Mouse (Mus musculus): ENCODE results near the gene Ankrd13d. TPM values are rescaled to one million over a fixed set of nuclear protein-coding genes. Genes with fewer than 3 reads are reported as not detected.
A peak's percentile ranks its signal among the peaks of the same experiment; 100 is the strongest.
"Not testable (repeated sequence)": the region's sequence is repeated elsewhere in the genome, so short reads cannot be mapped to it uniquely, and the experiment has no call there.

The Ankrd13d gene
- total RNA-seq, 4 experiments from 2014 or later = 0.59 to 2.1 (median 0.80) TPM

DNA sequence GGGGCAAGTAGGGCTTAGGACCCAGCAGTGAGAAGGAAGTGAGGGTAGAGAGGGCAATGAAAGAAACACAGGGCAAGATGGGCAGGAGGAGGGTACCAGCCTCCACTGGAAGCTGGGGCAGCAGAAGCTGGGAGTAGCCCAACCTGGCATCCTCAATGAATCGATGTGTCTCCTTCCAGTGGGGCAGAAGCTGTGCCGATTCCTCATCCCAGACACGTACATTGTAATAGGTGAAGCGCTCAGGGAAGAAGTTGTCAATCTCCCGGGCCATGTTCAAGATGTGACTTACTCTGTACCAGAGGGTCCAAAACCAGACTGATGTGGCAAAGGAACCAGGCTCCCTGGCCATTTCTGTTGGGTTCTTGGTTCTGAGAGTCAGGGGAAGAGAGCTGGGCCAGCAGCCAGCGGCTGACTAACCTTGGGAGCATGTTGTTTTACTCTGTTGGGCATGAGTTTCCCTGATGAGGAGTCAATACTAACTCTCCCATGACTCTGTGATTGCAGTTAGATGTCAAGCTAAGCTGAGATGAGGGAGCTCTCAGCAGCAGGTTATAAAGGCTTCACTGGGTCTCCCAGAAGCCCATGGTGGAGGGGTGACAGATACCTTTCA lies 18.7 kb downstream of the Ankrd13d start:
- DNase-seq (ENCODE audit: low spot score) = no peak

DNA sequence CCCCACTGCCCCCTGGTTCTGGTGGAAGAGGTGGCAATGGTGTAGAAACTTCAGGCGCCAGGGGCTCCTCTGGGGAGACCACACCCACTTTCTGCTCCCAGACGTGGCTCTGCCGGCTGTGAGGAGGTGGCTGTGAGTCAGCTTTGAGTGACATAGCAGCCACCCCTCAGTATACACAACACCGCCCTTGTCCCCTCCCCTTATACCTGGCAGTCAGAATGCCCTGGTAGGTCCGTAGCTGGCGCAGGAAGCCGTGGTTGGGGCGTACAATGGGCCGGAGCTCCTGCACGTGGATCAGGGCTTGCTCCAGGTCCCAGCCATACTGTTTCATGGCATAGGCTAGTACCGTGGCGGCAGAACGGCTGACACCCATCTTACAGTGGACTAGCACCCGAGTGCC lies 19.2 kb downstream of the Ankrd13d start:
- no peak for DNase-seq (ENCODE audit: low spot score)

DNA sequence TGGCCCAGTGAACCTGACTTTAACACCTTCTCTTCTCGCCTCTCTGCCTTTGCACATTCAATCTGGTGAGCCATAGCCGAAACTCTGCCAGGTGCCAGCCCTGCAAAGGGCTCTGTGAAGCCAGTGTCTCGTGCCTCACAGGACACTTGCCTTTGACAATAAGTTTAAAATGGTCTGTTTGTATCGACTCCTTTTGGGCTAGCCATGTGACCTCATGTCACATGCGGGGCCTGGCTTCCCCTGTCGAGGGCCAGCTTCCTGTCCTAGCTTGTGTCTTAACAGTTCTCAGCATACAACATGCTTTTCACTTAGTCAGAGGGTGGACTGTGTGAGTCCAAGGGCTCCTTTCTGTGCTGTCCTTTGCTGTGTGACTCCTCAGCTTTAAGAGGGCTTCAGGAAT lies 20.2 kb downstream of the Ankrd13d start:
- no peak for DNase-seq (ENCODE audit: low spot score)

DNA sequence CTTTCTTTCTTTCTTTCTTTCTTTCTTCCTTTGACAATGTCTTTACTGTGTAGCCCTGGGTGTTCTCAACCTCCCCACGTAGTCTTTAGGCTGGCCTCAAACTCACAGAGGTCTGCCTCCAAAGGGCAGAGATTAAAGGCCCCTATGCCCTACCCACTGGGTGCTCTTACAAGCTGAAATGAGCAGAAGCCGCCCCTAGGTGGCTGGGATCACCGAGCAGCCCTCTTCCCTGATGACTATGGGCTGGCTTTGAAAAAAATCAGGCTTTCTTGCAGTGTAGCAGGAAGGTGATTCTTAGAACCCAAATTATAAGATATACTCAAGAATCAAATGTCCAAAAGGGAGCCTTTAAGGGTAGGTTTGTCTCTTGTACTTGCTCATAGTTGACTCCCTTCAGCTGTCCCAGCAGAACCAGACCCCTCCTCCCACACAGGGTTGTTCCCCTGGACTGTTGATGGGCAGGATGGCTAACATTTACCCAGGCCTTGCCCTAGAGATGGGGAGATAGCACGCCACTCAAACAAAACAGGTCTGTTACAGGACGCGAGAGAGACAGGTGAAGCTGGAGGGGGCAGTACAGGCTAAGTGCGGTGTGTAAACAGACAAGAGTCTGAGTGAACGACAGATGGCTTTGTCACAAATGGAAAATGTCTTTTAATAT lies 21.8 kb downstream of the Ankrd13d start:
- no peak for DNase-seq (ENCODE audit: low spot score)

DNA sequence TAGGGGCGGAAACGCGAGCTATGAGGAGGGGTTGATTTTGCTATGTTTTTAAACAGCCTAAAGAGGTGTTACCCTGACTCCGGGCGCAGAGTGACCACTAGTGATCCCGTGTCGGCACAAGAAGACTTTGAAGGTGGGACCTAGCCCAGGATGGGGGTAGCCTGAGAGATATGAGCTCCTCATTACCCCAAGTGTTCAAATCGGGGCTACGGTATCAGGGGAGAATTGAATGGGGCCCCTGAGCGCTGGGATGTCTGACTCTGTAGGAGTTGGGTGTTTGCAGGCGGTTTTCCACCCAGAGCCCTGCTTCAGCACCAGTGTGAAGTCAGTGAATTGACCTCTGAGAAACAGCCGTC lies 25.1 kb downstream of the Ankrd13d start:
- no peak for DNase-seq (ENCODE audit: low spot score)

DNA sequence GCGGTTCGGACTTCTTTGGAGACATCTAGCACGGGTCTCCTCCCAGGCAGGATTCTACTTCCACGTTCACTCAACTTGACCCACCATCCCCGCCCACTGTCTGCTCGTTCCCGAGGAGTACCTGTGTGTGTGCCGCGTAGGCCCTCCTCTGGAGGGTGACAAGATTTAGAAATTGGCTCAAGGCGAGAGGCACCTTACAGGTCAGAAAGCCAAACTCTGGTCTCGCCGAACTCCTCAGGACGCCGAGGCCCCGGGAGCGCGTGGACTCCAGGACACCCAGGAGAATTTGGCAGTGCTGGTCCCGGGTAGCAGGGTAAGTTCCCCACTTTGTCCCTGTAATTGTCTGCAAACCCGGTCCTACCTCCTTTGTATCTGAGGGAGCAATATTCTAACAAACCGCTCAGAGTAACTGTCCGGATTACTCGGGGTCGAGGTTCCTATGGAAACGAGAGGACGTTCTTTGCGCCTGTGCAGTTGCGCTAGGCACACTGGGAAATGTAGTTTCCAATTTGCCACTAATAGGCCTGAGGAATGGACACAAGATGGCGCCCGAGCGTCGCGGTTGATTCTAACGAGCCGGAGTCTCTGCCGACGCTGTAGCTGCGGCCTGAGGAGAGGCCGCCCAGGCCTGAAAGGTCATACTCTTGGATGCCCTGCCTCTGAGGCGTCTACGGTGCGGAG lies 25.6 kb downstream of the Ankrd13d start:
- DNase-seq (ENCODE audit: low spot score) = peak; percentile 97

DNA sequence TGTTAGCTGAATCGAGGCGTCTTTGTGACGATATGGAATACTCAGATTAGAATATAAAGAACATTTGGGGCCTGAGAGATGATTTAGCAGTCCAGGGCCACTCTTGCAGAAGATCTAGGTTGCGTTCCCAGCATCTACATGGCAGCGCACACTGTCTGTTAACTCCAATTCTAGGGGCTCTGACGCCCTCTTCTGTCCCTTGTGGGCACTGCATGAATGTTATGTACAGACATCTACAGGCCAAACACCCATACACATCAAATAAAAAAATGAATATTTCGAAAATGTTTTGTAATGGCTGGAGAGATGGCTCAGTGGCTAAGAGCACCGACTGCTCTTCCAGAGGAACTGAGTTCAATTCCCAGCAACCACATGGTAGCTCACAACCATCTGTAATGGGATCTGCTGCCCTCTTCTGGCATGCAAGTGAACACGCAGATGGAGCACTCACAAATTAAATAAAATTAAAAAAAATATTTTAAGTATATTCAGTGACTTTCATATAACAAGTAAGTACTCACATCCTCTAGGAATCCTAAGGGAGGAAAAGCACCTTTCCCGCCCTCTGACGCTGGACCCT lies 27.3 kb downstream of the Ankrd13d start:
- DNase-seq (ENCODE audit: low spot score) = no peak

DNA sequence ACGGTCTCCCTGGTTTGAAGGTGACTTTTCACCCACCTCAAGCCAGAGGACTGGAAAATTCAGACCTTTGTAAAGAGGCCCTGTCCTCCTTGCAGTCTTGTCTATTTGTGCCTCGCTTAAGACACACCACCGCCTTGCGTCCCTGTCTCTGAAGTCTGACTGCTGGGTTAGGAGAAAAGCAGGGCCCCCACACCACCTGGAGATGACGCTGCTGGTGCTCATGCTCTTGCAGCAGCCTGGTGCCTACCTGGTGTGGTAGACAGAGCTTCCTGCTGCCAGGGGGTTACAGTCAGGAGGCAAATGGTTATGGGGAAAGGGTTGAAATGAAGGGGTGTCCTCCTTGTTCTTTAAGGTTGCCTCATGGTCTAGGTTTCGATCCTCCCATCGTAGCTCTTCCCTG lies 28.7 kb downstream of the Ankrd13d start:
- no peak for DNase-seq (ENCODE audit: low spot score)

DNA sequence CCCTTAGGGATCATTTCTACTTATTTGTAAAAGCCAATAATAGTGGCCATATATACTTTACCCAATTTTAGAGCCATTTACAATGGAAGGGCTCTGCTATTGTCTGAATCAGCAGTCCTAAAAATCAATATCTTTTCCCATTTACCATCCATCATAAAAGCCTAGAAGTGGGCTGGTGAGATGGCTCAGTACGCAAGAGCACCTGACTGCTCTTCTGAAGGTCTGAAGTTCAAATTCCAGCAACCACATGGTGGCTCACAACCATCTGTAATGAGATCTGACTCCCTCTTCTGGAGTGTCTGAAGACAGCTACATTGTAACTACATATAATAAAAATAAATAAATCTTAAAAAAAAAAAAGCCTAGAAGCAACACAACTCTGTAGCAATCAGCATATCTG lies 34.3 kb downstream of the Ankrd13d start:
- not testable (repeated sequence) for DNase-seq (ENCODE audit: low spot score)

DNA sequence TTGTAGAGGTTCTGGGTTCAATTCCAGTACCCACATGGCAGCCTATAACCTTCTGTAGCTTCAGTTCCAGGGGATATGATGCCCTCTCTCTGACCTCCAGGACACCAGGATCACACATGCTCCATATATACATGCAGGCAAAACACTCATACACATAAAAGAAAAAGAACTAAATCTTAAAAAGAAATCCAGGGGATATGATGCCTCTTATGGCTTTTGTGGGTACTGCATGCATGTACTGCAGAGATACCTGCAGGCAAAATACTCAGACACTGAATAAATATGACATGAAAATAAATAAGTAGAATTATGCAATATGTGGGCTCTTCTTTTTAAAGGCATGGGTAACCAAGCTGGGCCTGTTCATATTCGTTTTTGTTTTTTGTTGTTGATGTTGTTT lies 35.9 kb downstream of the Ankrd13d start:
- DNase-seq (ENCODE audit: low spot score) = no peak

DNA sequence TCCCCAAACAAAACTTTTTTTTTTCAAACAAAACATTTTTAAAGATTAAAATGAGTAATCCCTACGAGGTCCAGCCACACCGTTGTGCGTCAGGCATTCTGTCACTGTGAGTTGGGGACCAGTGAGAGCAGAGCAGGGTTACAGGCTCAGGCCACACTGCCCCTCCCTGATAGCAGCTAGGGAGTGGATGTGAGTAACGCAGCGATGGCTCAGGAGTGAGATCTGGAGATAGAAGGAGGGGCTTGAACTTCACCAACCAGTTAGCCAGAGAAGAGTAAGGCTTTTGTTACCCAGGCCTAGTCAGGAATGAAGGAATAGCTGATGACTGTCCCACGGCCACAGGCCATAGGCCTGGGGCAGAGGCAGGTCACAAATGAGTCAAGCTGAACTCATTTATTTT lies 38.2 kb downstream of the Ankrd13d start:
- DNase-seq (ENCODE audit: low spot score) = no peak

DNA sequence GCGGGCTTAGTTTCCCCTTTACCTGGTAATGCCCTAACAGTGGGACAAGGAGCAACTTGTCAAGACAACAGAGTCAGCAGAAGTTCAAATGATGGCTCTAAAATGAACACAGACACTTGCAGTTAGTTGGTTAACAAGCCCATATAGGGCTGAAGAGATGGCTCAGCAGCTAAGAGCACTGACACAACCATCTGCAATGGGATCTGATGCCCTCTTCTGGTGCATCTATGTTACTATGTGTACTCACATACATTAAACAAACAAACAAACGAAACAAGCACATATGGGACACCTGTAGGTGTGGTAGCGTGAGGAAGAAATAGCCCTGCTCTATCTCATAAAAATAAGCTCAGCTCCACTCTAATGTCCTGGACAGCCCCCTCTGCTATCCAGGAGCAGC lies 40.5 kb downstream of the Ankrd13d start:
- no peak for DNase-seq (ENCODE audit: low spot score)

DNA sequence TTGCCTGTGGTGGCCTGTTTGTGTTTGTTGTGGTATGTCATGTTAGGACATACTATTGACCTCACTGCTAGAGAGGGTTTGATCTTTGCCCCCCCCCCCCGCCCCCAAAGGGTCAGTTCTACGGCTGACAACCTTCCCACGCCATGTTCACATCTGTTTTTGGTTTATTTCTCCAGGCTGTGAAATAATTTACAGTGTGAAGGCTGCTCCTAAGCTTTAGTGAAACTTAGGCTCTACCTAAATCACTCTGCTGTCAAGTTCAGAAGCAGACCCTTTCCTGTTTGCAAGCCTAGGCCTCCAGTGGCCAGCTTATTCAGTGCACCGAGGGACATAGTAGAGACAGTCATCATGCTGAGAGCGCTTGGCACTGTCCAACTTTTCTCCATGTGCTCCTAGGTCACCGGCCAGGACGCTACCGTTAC lies 42.7 kb downstream of the Ankrd13d start:
- no peak for DNase-seq (ENCODE audit: low spot score)

DNA sequence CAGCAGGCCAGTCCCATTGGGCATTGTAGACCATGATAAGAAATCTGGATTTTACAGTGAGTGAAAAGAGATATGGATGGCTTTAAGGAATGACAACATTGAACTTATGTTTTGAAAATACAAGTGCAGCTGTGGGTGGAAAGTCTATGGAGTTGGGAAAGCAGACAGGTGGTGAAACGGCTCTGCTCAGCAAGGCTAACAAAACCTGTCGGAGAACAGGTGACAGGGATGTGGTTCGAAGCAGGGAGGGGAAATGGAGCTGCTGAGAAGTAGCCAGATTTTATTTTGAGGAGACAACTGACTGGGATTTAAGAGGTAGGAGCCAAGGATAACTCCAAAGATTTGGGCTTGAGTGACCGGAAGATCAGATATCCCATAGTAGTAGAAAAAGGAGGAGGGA lies 48.4 kb downstream of the Ankrd13d start:
- DNase-seq (ENCODE audit: low spot score) = no peak

DNA sequence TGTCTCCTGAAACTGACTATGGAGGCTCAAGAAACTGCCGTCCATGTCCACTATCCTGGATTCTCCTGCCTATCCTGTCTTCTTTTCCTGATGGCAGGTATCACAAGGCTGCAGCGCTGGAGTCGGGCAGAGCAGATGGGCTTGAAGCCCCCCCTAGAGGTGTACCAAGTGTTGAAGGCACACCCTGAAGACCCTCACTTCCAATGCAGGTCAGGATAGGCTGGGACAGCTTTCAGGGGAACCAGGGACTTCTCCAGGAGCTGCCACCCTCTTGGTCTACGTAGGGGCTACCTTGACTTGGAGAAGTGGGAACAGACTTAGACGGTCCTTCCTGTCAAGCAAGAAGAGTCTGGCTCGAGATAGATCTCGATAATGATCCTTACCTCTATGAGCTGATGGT lies 50.3 kb downstream of the Ankrd13d start:
- no peak for DNase-seq (ENCODE audit: low spot score)

DNA sequence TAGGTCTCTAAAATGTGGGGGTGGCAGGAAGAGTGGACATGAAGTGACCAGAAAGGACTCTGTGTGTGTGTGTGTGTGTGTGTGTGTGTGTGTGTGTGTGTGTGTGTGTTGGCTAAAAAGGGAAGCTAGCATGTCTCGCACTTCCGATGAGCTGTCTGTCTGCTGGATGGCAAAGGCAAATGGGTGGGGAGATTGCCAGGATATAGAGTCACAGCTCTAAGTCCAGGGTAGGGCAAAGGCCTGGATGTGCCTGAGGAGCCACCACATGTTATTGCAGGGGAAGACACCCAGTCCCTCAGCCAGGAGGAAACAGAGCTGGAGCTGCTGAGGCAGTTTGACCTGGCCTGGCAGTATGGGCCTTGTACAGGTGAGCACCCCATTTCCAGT lies 50.8 kb downstream of the Ankrd13d start:
- no peak for DNase-seq (ENCODE audit: low spot score)

DNA sequence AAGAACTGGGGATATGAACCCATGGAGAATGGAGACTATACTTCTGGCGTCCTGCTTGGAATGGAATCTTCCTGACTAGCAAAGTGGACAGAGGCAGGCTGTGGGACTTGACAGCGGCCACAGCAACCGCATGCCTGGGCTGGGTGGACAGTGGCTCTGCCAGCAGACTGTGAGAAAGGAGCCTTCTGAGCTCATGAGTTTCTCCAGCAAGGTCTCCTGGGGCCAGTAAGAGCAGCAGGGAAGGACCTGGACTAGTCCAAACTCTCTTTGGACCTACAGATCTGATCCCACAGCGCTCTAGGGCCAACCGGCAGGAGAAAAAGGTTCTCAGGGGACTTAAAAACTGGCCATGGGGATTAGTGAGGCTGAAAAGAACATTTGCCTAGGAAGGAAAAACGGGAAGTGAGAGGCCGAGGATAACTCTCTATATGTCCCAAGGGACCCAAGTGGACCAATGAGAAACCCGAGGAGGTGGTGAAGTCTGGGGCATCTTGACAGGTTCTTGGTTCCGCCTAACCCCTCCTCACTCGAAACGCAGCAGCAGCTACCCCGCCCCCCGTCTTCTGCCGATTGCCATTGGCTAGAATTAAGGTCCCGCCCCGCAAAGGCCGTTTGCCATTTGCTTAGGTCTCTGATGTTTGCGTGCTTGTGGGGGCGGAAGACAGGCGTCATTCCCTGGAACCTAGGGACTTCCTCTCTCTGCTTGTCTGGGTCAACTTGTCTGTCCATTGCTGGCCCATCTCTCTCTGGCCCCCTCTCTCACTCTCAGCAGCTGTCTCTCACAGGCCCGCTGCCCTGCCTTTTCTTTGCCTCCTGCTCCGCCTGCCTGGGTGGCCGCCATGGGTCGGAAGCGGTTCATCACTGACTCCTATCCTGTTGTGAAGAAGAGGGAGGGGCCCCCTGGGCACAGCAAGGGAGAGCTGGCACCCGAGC lies 51.4 kb downstream of the Ankrd13d start, which contains the start of gene Pold4:
Gene Pold4, plus strand, starts transcription at position 647 of the 933 bp plus-strand sequence.
- peak; percentile 98 for DNase-seq (ENCODE audit: low spot score)

DNA sequence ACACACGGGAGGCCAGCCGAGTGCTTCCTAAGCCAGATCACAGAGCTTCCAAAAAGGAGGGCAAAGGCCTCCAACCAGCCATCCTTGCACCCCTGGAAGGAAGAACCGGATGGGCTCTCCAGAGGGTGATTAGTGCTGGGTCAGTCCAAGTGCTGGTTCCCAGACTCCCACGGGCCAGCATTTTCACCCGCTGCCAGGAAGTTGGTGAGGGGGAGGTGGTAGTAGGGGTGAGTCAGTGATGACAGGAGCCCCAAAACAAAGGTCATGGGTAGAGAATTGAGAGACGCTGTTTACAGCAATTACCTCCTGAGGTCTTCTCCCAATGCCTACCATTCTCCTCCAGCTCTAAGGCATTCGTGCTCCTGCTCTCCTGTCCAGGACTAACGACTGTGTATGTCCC lies 52.5 kb downstream of the Ankrd13d start:
- DNase-seq (ENCODE audit: low spot score) = no peak

DNA sequence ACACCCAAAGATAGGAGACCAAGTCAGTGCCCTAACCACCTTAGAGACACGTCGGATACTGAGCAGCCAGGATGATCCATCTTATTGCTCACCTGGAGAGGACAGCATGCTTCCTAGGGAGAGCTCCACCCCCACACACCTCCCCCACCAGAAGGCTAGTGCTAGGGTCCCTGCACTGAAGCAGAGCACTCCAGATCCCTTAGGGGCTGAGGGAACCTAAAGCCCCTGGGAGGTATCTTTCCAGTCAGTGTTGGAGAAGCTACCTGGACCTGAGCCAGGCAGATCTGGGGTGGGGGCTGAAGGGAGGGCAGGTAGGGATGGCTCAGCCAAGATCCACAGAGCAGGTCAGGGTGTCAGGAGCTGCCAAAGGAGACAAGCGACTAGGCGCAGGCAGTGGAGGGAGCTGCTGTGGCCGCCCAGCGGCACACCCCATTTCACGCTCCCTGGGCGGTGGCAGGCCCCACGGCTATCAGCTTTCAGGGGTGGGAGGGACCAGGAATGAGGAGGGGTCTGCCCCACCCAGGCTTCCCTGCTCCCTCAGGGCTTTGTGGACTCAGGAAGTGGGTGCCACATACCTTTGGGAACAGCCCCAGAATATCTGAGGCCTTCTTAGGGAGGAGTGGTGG lies 53.4 kb downstream of the Ankrd13d start:
- DNase-seq (ENCODE audit: low spot score) = no peak

DNA sequence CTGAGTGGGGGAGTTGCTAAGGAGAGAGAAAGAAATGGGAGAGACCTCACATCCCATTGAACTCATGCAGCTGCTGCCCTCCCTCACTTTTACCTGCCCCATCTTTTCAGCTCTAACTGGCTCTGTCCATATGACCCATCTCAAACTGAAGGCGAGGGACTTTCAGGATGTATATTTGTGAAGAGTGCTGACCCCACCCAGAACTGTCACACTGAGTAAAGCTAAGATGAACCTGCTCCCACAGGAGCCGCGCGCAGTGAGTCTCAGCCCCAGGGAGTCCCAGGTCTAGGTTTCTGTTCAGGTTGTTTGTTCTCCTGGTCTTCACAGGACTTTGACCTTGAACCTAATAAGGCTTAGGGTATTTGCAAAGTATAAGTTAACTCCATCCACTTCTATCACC lies 54.0 kb downstream of the Ankrd13d start:
- DNase-seq (ENCODE audit: low spot score) = no peak
